Mouse (Mus musculus) CH12.LX (cell line): ENCODE measurements around the gene Napb. TPM values are rescaled to one million over a fixed set of nuclear protein-coding genes. Genes with fewer than 3 reads are reported as not detected.

Experiments used
- DNase-seq: peaks from one replicate; pipeline ENCODE4 v3.0.0-alpha.2; 2013; ENCODE audit errors: extremely low read depth
- H3K27ac ChIP-seq: 2 replicates; pipeline ENCODE4 v1.5.1; 2012; ENCODE audit warnings: low read depth, mild to moderate bottlenecking, control low read depth, moderate library complexity; ENCODE audit not compliant: insufficient read depth
- H3K27me3 ChIP-seq: replicated peaks from 2 replicates; pipeline ENCODE3; 2012; ENCODE audit warnings: inconsistent platforms
- H3K36me3 ChIP-seq, 2 experiments: replicated peaks in 1 of 2; 2 replicates each; pipeline versions ENCODE3 to v1.6.1; 2012; ENCODE audit warnings: inconsistent platforms in 1 of 2, low read length in 1 of 2, mild to moderate bottlenecking in 1 of 2, mixed read lengths in 1 of 2, moderate library complexity in 1 of 2; ENCODE audit not compliant: control insufficient read depth in 1 of 2, insufficient read depth in 1 of 2
- H3K4me1 ChIP-seq, 2 experiments: 2 replicates each; pipeline ENCODE4 v1.6.1; 2012; ENCODE audit warnings: inconsistent platforms in 1 of 2, moderate library complexity in 1 of 2; ENCODE audit not compliant: insufficient read depth in 2 of 2, control insufficient read depth in 1 of 2
- H3K4me2 ChIP-seq: 2 replicates; pipeline ENCODE4 v1.6.1; 2012; ENCODE audit warnings: low read depth, mild to moderate bottlenecking, control low read depth; ENCODE audit not compliant: poor library complexity, insufficient read depth, severe bottlenecking
- H3K4me3 ChIP-seq, 3 experiments: fragments of 150-350 bp in 1 of 3; sonication (generic) in 1 of 3; replicated peaks in 1 of 3; 2 replicates each; pipeline versions ENCODE3 to v1.5.1; 2011 to 2012; ENCODE audit warnings: low read depth in 2 of 3, low read length in 2 of 3, mild to moderate bottlenecking in 2 of 3, moderate library complexity in 2 of 3, control low read depth in 1 of 3, improper control_type of control experiment in 1 of 3, inconsistent platforms in 1 of 3, mixed read lengths in 1 of 3; ENCODE audit not compliant: poor library complexity in 1 of 3
- H3K79me2 ChIP-seq: replicated peaks from 2 replicates; pipeline ENCODE4 v1.6.1; 2012; ENCODE audit warnings: mild to moderate bottlenecking, moderate library complexity; ENCODE audit not compliant: control insufficient read depth, poor library complexity, insufficient read depth, severe bottlenecking; ENCODE audit errors: extremely low read depth
- H3K9ac ChIP-seq: 2 replicates; pipeline ENCODE4 v1.6.1; 2012; ENCODE audit warnings: low read depth, mild to moderate bottlenecking, control low read depth, moderate library complexity; ENCODE audit not compliant: insufficient read depth
- H3K9me3 ChIP-seq: replicated peaks from 2 replicates; pipeline ENCODE3; 2012; ENCODE audit warnings: low read length, inconsistent platforms, mixed read lengths
- BHLHE40 ChIP-seq: IDR thresholded peaks from 2 replicates; pipeline ENCODE4 v1.6.1; 2011; ENCODE audit warnings: mild to moderate bottlenecking, low read depth, low read length, improper control_type of control experiment
- CHD1 ChIP-seq: IDR thresholded peaks from 2 replicates; pipeline ENCODE4 v1.6.1; 2012; ENCODE audit warnings: low read depth, low read length, improper control_type of control experiment, inconsistent platforms
- CHD2 ChIP-seq: IDR thresholded peaks from 2 replicates; pipeline ENCODE4 v1.6.1; 2011; ENCODE audit warnings: low read length, improper control_type of control experiment
- CTCF ChIP-seq, 2 experiments: IDR thresholded peaks in 1 of 2; conservative IDR thresholded peaks in 1 of 2; 2 replicates each; pipeline ENCODE4 v1.5.1; 2011 to 2012; ENCODE audit warnings: low read depth in 2 of 2, low read length in 2 of 2, improper control_type of control experiment in 1 of 2, inconsistent platforms in 1 of 2, mild to moderate bottlenecking in 1 of 2, moderate library complexity in 1 of 2
- ELF1 ChIP-seq: IDR thresholded peaks from 2 replicates; pipeline ENCODE4 v1.6.1; 2014; ENCODE audit warnings: low read depth, mild to moderate bottlenecking, inconsistent platforms, low read length, improper control_type of control experiment
- EP300 ChIP-seq: IDR thresholded peaks from 2 replicates; pipeline ENCODE4 v1.6.1; 2011; ENCODE audit warnings: low read length, improper control_type of control experiment
- JUN ChIP-seq: IDR thresholded peaks from 2 replicates; pipeline ENCODE4 v1.6.1; 2011; ENCODE audit warnings: low read depth, mild to moderate bottlenecking, low read length, improper control_type of control experiment, moderate library complexity; ENCODE audit not compliant: insufficient read depth
- MAFK ChIP-seq: IDR thresholded peaks from 2 replicates; pipeline ENCODE4 v1.6.1; 2011; ENCODE audit warnings: low read length, improper control_type of control experiment; ENCODE audit not compliant: insufficient replicate concordance
- MAX ChIP-seq: IDR thresholded peaks from 2 replicates; pipeline ENCODE4 v1.6.1; 2011; ENCODE audit warnings: low read length, improper control_type of control experiment
- MAZ ChIP-seq: IDR thresholded peaks from 2 replicates; pipeline ENCODE4 v1.6.1; 2012; ENCODE audit warnings: low read depth, mild to moderate bottlenecking, inconsistent platforms, low read length, improper control_type of control experiment, moderate library complexity
- MYC ChIP-seq: IDR thresholded peaks from 2 replicates; pipeline ENCODE4 v1.6.1; 2011; ENCODE audit warnings: low read depth, mild to moderate bottlenecking, improper control_type of control experiment, low read length
- NELFE ChIP-seq: IDR thresholded peaks from 2 replicates; pipeline ENCODE4 v1.6.1; 2011; ENCODE audit warnings: low read depth, low read length, improper control_type of control experiment
- POLR2A ChIP-seq: IDR thresholded peaks from 2 replicates; pipeline ENCODE4 v1.6.1; 2011; ENCODE audit warnings: low read depth, mild to moderate bottlenecking, improper control_type of control experiment, low read length
- RCOR1 ChIP-seq: conservative IDR thresholded peaks from 2 replicates; pipeline ENCODE4 v1.6.1; 2012; ENCODE audit warnings: low read depth, mild to moderate bottlenecking, inconsistent platforms, low read length, improper control_type of control experiment
- TBP ChIP-seq: conservative IDR thresholded peaks from 2 replicates; pipeline ENCODE4 v1.6.1; 2011; ENCODE audit warnings: low read depth, low read length, improper control_type of control experiment
- UBTF ChIP-seq: IDR thresholded peaks from 2 replicates; pipeline ENCODE4 v1.6.1; 2012; ENCODE audit warnings: low read depth, mild to moderate bottlenecking, inconsistent platforms, low read length, improper control_type of control experiment, moderate library complexity
- USF2 ChIP-seq: conservative IDR thresholded peaks from 2 replicates; pipeline ENCODE4 v1.6.1; 2011; ENCODE audit warnings: low read depth, low read length, improper control_type of control experiment
- ZC3H11A ChIP-seq: IDR thresholded peaks from 2 replicates; pipeline ENCODE4 v1.6.1; 2012; ENCODE audit warnings: low read depth, mild to moderate bottlenecking, inconsistent platforms, low read length, improper control_type of control experiment
- ZNF384 ChIP-seq: IDR thresholded peaks from 2 replicates; pipeline ENCODE4 v1.6.1; 2012; ENCODE audit warnings: low read depth, low read length, improper control_type of control experiment, inconsistent platforms
- dilution Hi-C: fragments of 300-500 bp; cut with MboI; formaldehyde crosslinking; loops from 2 replicates; pipeline ENCODE4 v1.14.3; 2020; ENCODE audit warnings: low sequenced_read_pairs; ENCODE audit not compliant: extremely low pct_unique_long_range_greater_than_20kb, extremely low pct_ligation_motif_present
- in situ Hi-C: fragments of 300-500 bp; cut with MboI; formaldehyde crosslinking; loops from 3 replicates; pipeline ENCODE4 v1.14.3; 2019; ENCODE audit warnings: low sequenced_read_pairs, low pct_ligation_motif_present, low pct_unique_long_range_greater_than_20kb, mixed read lengths
- polyA plus RNA-seq: library from polyadenylated mRNA; unstranded; fragments of >175 nt; gene quantifications from 2 replicates; pipeline ENCODE4 v1.2.1, GENCODE M21; 2012; ENCODE audit warnings: low read depth; ENCODE audit not compliant: insufficient read length
- total RNA-seq, 2 experiments: library from RNA; depleted of rRNA; stranded (reverse); fragments of 300-350 nt in 1 of 2; fragments of >200 nt in 1 of 2; gene quantifications; 2 replicates each; pipeline ENCODE4 v1.2.3; 2012 to 2014

The Napb gene
- total and polyA plus RNA-seq, 3 experiments: 0.98 to 2.6 (median 1.6) TPM

DNA sequence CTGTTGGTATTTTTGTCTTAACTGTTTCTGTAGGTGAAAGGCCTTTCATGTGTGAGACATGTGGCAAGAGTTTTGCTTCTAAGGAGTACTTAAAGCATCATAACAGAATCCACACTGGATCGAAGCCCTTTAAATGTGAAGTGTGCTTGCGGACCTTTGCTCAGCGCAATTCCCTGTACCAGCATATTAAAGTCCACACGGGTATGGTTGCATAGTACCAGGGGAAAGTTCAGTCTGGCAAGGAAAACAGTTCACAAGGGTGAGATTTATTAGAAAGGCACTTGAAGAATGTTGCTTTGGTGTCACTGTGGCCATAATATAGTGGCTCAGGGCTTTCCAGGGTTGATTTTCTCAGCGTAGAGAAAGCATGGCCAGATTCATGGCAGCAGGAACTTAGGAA lies 44.3 kb downstream of the Napb start:
- in situ Hi-C loops (no loop called here), dilution Hi-C loops (no loop called here)
- Histone ChIP-seq H3K4me1 (peaks cover 4 to 6% of the 10 kb centered on the region in 2 experiments; a peak in 3 of 4 replicates), H3K9ac (no peak overlapping the region), H3K27ac (no peak overlapping the region), H3K4me2 (no peak overlapping the region), H3K79me2 (no peaks in the 10 kb centered on the region), H3K9me3 (no peaks in the 10 kb centered on the region), H3K36me3 (peaks cover 38 to 79% of the 10 kb centered on the region in 2 experiments), H3K4me3 (no peak overlapping the region), H3K27me3 (no peaks in the 10 kb centered on the region)
- DNase-seq: no peak
- TF ChIP-seq MAFK (no peak), EP300 (no peak), MAZ (no peak), UBTF (no peak), CTCF (conservative IDR thresholded peaks at IDR 0.05 in 1 of 2, IDR thresholded peaks at IDR 0.05 in 1 of 2; ENCODE audit: low read depth in 2 of 2, low read length in 2 of 2) (no peak), CHD1 (no peak), RCOR1 (no peak), MAX (no peak), ELF1 (no peak), USF2 (no peak), NELFE (no peak), MYC (no peak), TBP (no peak), CHD2 (no peak), ZC3H11A (no peak), ZNF384 (no peak), JUN (no peak)

GRCm38 (mm10) chr2:148686862-148687261 lies 45.4 kb downstream of the Napb start:
- in situ Hi-C loops (no loop called here), dilution Hi-C loops (no loop called here)
- TF ChIP-seq BHLHE40 (no peak), POLR2A (no peak), JUN (no peak)
- no peaks in the 10 kb centered on the region for H3K79me2 ChIP-seq
- no peaks in the 10 kb centered on the region for H3K27me3 ChIP-seq
- H3K4me3 ChIP-seq: no peak overlapping the region
- DNase-seq: no peak
- H3K27ac ChIP-seq: no peak overlapping the region
- H3K9ac ChIP-seq: no peak overlapping the region
- H3K4me2 ChIP-seq: no peak overlapping the region
- H3K36me3 ChIP-seq: peaks cover 37 to 71% of the 10 kb centered on the region in 2 experiments
- peaks cover 4 to 13% of the 10 kb centered on the region in 2 experiments; a peak in 3 of 4 replicates for H3K4me1 ChIP-seq
- H3K9me3 ChIP-seq: no peaks in the 10 kb centered on the region
